Mouse (Mus musculus): Measurements from ENCODE around the gene Pgm2l1. TPM values are rescaled to one million over a fixed set of nuclear protein-coding genes. Genes with fewer than 3 reads are reported as not detected.

The Pgm2l1 gene
- total RNA-seq (2014; fragmentation: Nextera tagmentation) (20.8 and 22.5 TPM in 2 replicates), total RNA-seq (2017) (21.0 and 22.6 TPM in 2 replicates), polyA plus RNA-seq (2012) (21.3 and 21.6 TPM in 2 replicates)

DNA sequence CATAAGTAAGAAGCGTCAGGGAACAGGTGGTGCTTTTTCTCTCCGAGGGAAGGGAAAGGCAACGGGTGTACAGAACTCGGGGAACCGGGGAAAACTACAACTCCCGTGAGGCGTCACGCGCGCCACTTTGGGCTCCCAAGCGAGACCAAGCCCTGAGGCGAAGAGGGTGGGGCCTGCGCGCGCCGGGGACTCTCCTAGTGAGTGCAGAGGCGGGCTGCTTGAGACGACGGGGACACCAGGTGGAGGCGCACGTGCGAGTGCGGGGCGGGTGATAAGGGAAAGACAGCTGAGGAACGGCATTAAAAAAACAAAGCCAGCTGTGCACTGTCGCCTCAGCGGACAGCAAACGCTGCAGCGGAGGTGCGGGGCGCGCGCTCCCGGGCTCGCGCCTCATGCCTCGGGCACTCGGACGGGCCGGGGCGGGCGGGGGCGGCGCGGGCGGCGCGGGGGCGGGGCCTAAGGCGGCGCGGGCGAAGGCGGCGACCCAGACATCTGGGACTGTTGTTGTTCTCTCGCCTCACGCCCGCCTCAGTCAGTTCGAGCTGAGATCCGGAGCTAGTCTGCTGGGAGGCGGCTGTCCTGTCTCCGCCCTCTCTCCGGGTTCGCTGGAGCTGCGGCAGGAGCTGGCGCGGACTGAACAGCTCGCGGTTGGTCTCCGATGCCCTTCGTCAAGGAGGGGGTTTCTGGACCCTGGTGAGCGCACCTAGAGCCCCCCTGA, at the start of gene Pgm2l1:
Gene Pgm2l1, plus strand, starts transcription at position 237 of the 718 bp plus-strand sequence.
- no peaks in the 10 kb centered on the region for H3K9me3 ChIP-seq (replicated peaks)
- H3K4me1 ChIP-seq (ENCODE audit: insufficient read depth, low read depth, low read length), result peaks cover 25% of the 10 kb centered on the region
- ATAC-seq (ENCODE audit: extremely low read depth, insufficient number of reproducible peaks, low FRiP score, poor library complexity, severe bottlenecking), result peak; percentile 91
- H3K27me3 ChIP-seq (ENCODE audit: insufficient read depth, low read length), result no peaks in the 10 kb centered on the region
- peak; percentile 88 for DNase-seq (ENCODE audit: low spot score)
- TF ChIP-seq TAL1 (conservative IDR thresholded peaks at IDR 0.05; ENCODE audit: low read depth, low read length), result no peak
- no peak for TF ChIP-seq POLR2AphosphoS5 (IDR thresholded peaks at IDR 0.05; ENCODE audit: insufficient replicate concordance, low read depth, low read length)
- TF ChIP-seq CTCF (IDR thresholded peaks at IDR 0.05; ENCODE audit: low read depth, low read length), result no peak
- no peak for TF ChIP-seq GATA1 (IDR thresholded peaks at IDR 0.05; ENCODE audit: borderline replicate concordance, low read length)
- no peak for TF ChIP-seq GATA2 (IDR thresholded peaks at IDR 0.05; ENCODE audit: borderline replicate concordance, low read depth, low read length)
- no peaks in the 10 kb centered on the region for H3K36me3 ChIP-seq (replicated peaks)
- H3K4me3 ChIP-seq (ENCODE audit: low read depth, low read length), result peak within 1 kb of the TSS; percentile 95

GRCm38 (mm10) chr7:100178016-100178890, 48.9 kb upstream of the Pgm2l1 start:
- no peaks in the 10 kb centered on the region for H3K9me3 ChIP-seq (replicated peaks)
- H3K36me3 ChIP-seq (replicated peaks), result peaks cover 33% of the 10 kb centered on the region
- TF ChIP-seq POLR2AphosphoS5 (IDR thresholded peaks at IDR 0.05; ENCODE audit: insufficient replicate concordance, low read depth, low read length) (no peak), TAL1 (conservative IDR thresholded peaks at IDR 0.05; ENCODE audit: low read depth, low read length) (no peak), CTCF (IDR thresholded peaks at IDR 0.05; ENCODE audit: low read depth, low read length) (no peak), GATA1 (IDR thresholded peaks at IDR 0.05; ENCODE audit: borderline replicate concordance, low read length) (no peak), GATA2 (IDR thresholded peaks at IDR 0.05; ENCODE audit: borderline replicate concordance, low read depth, low read length) (no peak)
- peak overlapping the region; percentile 74 for H3K4me3 ChIP-seq (ENCODE audit: low read depth, low read length)
- ATAC-seq (ENCODE audit: extremely low read depth, insufficient number of reproducible peaks, low FRiP score, poor library complexity, severe bottlenecking) (peak; percentile 84), DNase-seq (ENCODE audit: low spot score) (peak; percentile 70)
- peaks cover 78% of the 10 kb centered on the region for H3K4me1 ChIP-seq (ENCODE audit: insufficient read depth, low read depth, low read length)
- H3K27me3 ChIP-seq (ENCODE audit: insufficient read depth, low read length), result no peaks in the 10 kb centered on the region

DNA sequence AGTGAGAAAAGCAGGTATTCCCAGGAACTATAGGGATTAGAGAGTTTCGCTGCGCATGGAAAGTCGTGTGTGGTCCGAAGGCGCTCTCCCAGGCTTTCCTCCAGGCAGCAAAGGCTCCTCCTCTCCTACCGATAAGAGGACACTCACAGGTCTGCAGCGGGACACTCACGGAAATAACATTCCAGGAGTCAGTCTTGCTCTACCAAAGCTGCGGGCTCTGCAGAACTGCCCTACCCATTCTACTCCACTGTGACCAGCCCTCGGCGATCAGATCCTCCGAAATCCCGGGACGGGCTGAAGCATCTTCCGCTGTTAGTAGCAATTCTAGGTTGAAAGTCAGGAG, 48.3 kb upstream of the Pgm2l1 start:
- peaks cover 79% of the 10 kb centered on the region for H3K4me1 ChIP-seq (ENCODE audit: insufficient read depth, low read depth, low read length)
- no peak for TF ChIP-seq GATA1 (IDR thresholded peaks at IDR 0.05; ENCODE audit: borderline replicate concordance, low read length)
- TF ChIP-seq CTCF (IDR thresholded peaks at IDR 0.05; ENCODE audit: low read depth, low read length), result no peak
- no peak for TF ChIP-seq POLR2AphosphoS5 (IDR thresholded peaks at IDR 0.05; ENCODE audit: insufficient replicate concordance, low read depth, low read length)
- no peak for TF ChIP-seq GATA2 (IDR thresholded peaks at IDR 0.05; ENCODE audit: borderline replicate concordance, low read depth, low read length)
- TF ChIP-seq TAL1 (conservative IDR thresholded peaks at IDR 0.05; ENCODE audit: low read depth, low read length), result no peak
- ATAC-seq (ENCODE audit: extremely low read depth, insufficient number of reproducible peaks, low FRiP score, poor library complexity, severe bottlenecking) (no peak), DNase-seq (ENCODE audit: low spot score) (no peak)
- no peaks in the 10 kb centered on the region for H3K9me3 ChIP-seq (replicated peaks)
- peaks cover 37% of the 10 kb centered on the region for H3K36me3 ChIP-seq (replicated peaks)
- no peaks in the 10 kb centered on the region for H3K27me3 ChIP-seq (ENCODE audit: insufficient read depth, low read length)
- peak overlapping the region; percentile 74 for H3K4me3 ChIP-seq (ENCODE audit: low read depth, low read length)

GRCm38 (mm10) chr7:100179394-100179793, 47.8 kb upstream of the Pgm2l1 start:
- DNase-seq (ENCODE audit: low spot score) (peak; percentile 35), ATAC-seq (ENCODE audit: extremely low read depth, insufficient number of reproducible peaks, low FRiP score, poor library complexity, severe bottlenecking) (peak; percentile 38; the same call in 1 of the 2 replicates)
- peak overlapping the region; percentile 74 for H3K4me3 ChIP-seq (ENCODE audit: low read depth, low read length)
- H3K9me3 ChIP-seq (replicated peaks), result no peaks in the 10 kb centered on the region
- TF ChIP-seq TAL1 (conservative IDR thresholded peaks at IDR 0.05; ENCODE audit: low read depth, low read length) (peak; percentile 66), CTCF (IDR thresholded peaks at IDR 0.05; ENCODE audit: low read depth, low read length) (no peak)
- H3K27me3 ChIP-seq (ENCODE audit: insufficient read depth, low read length), result no peaks in the 10 kb centered on the region
- peaks cover 85% of the 10 kb centered on the region for H3K4me1 ChIP-seq (ENCODE audit: insufficient read depth, low read depth, low read length)
- H3K36me3 ChIP-seq (replicated peaks), result peaks cover 42% of the 10 kb centered on the region

DNA sequence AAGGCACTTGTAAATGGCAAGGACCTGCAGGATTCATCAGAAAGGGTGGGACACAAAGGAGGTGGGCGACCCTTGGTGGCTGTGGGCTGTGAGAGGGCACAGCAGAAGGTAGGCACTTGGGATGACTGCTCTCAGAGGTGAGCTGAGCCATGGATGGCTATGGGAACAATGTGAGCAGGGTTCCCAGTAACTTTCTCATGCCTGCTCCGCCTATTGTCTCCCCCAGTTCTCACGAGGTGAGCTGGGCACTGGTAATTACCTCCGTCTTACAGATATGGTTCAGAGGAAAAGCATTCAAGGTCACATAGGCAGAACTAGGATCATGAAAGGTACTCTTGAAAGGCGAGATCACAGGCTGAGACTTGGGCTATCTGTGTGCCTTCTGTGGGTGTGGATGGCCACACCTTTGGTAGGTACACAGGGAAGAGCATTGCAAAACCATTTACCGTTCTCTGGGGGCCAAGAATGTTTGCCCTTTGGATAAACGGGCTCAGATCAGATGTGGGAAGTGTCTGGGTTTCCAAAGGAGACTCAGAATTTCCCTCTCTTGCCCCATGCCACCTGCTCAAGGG, 47.3 kb upstream of the Pgm2l1 start:
- no peaks in the 10 kb centered on the region for H3K9me3 ChIP-seq (replicated peaks)
- no peak for ATAC-seq (ENCODE audit: extremely low read depth, insufficient number of reproducible peaks, low FRiP score, poor library complexity, severe bottlenecking)
- no peaks in the 10 kb centered on the region for H3K27me3 ChIP-seq (ENCODE audit: insufficient read depth, low read length)
- no peak for DNase-seq (ENCODE audit: low spot score)
- H3K36me3 ChIP-seq (replicated peaks), result peaks cover 47% of the 10 kb centered on the region
- H3K4me3 ChIP-seq (ENCODE audit: low read depth, low read length), result peak overlapping the region; percentile 74
- H3K4me1 ChIP-seq (ENCODE audit: insufficient read depth, low read depth, low read length), result peaks cover 86% of the 10 kb centered on the region
- no peak for TF ChIP-seq POLR2AphosphoS5 (IDR thresholded peaks at IDR 0.05; ENCODE audit: insufficient replicate concordance, low read depth, low read length)
- no peak for TF ChIP-seq CTCF (IDR thresholded peaks at IDR 0.05; ENCODE audit: low read depth, low read length)
- TF ChIP-seq GATA2 (IDR thresholded peaks at IDR 0.05; ENCODE audit: borderline replicate concordance, low read depth, low read length), result no peak
- TF ChIP-seq GATA1 (IDR thresholded peaks at IDR 0.05; ENCODE audit: borderline replicate concordance, low read length), result no peak
- TF ChIP-seq TAL1 (conservative IDR thresholded peaks at IDR 0.05; ENCODE audit: low read depth, low read length), result no peak

GRCm38 (mm10) chr7:100181176-100181575, 46.0 kb upstream of the Pgm2l1 start:
- Histone ChIP-seq H3K27me3 (ENCODE audit: insufficient read depth, low read length) (no peaks in the 10 kb centered on the region), H3K36me3 (replicated peaks) (peaks cover 54% of the 10 kb centered on the region)
- ATAC-seq (ENCODE audit: extremely low read depth, insufficient number of reproducible peaks, low FRiP score, poor library complexity, severe bottlenecking), result no peak

More at GRCm38 (mm10) chr7:100181176-100181575, 46.0 kb upstream of the Pgm2l1 start:
- Histone ChIP-seq H3K4me1 (ENCODE audit: insufficient read depth, low read depth, low read length) (peaks cover 76% of the 10 kb centered on the region), H3K4me3 (ENCODE audit: low read depth, low read length) (no peak overlapping the region), H3K9me3 (replicated peaks) (no peaks in the 10 kb centered on the region)
- no peak for DNase-seq (ENCODE audit: low spot score)
- TF ChIP-seq GATA2 (IDR thresholded peaks at IDR 0.05; ENCODE audit: borderline replicate concordance, low read depth, low read length) (no peak), TAL1 (conservative IDR thresholded peaks at IDR 0.05; ENCODE audit: low read depth, low read length) (no peak), CTCF (IDR thresholded peaks at IDR 0.05; ENCODE audit: low read depth, low read length) (no peak), POLR2AphosphoS5 (IDR thresholded peaks at IDR 0.05; ENCODE audit: insufficient replicate concordance, low read depth, low read length) (no peak), GATA1 (IDR thresholded peaks at IDR 0.05; ENCODE audit: borderline replicate concordance, low read length) (no peak)
